Mouse (Mus musculus) C2C12 (cell line): ENCODE measurements around the gene Ifitm6. TPM values are rescaled to one million over a fixed set of nuclear protein-coding genes. Genes with fewer than 3 reads are reported as not detected.
A peak's percentile ranks its signal among the peaks of the same experiment; 100 is the strongest.
"Not testable (repeated sequence)": the region's sequence is repeated elsewhere in the genome, so short reads cannot be mapped to it uniquely, and the experiment has no call there.

Experiments
- H3K27me3 ChIP-seq: one replicate; pipeline ENCODE4 v1.6.1; 2011; ENCODE audit not compliant: control insufficient read depth, insufficient read depth, insufficient read length
- H3K36me3 ChIP-seq: one replicate; pipeline ENCODE4 v1.6.1; 2011; ENCODE audit not compliant: control insufficient read depth, insufficient read depth
- H3K4me3 ChIP-seq: one replicate; pipeline ENCODE4 v1.5.1; 2011; ENCODE audit warnings: mild to moderate bottlenecking, control low read depth; ENCODE audit not compliant: poor library complexity, insufficient read depth, severe bottlenecking
- H3K79me2 ChIP-seq: one replicate; pipeline ENCODE4 v1.6.1; 2011; ENCODE audit not compliant: control insufficient read depth, insufficient read depth
- H3K79me3 ChIP-seq: one replicate; pipeline ENCODE4 v1.6.1; 2011; ENCODE audit warnings: low read depth, control low read depth
- H3ac ChIP-seq: one replicate; pipeline ENCODE3; 2011; ENCODE audit warnings: low read depth; ENCODE audit not compliant: control insufficient read depth, insufficient read length
- CEBPB ChIP-seq: IDR thresholded peaks from one replicate; pipeline ENCODE4 v1.6.1; 2011; ENCODE audit warnings: low read depth, mild to moderate bottlenecking, control low read depth, moderate library complexity
- CTCF ChIP-seq: IDR thresholded peaks from one replicate; pipeline ENCODE4 v1.5.1; 2011; ENCODE audit not compliant: control insufficient read depth, insufficient read depth, insufficient read length
- FOSL1 ChIP-seq: IDR thresholded peaks from one replicate; pipeline ENCODE4 v1.8.0; 2011; ENCODE audit warnings: mild to moderate bottlenecking, low read length; ENCODE audit not compliant: poor library complexity, insufficient read depth, severe bottlenecking
- MAX ChIP-seq: IDR thresholded peaks from one replicate; pipeline ENCODE4 v1.6.1; 2011; ENCODE audit warnings: mild to moderate bottlenecking, control low read depth
- MYOD1 ChIP-seq: IDR thresholded peaks from one replicate; pipeline ENCODE4 v1.6.1; 2011; ENCODE audit warnings: low read depth; ENCODE audit not compliant: control insufficient read depth, insufficient read length
- MYOG ChIP-seq: IDR thresholded peaks from one replicate; pipeline ENCODE4 v1.6.1; 2011; ENCODE audit not compliant: control insufficient read depth, insufficient read length; ENCODE audit errors: extremely low read depth
- USF1 ChIP-seq: IDR thresholded peaks from one replicate; pipeline ENCODE4 v1.6.1; 2011; ENCODE audit warnings: low read depth, mild to moderate bottlenecking, control low read depth, moderate library complexity
- polyA plus RNA-seq: library from polyadenylated mRNA; unstranded; fragments of >200 nt; fragmentation: generic; extraction: Trizol; gene quantifications from one replicate; pipeline ENCODE4 v1.2.1, GENCODE M21; 2012; ENCODE audit warnings: missing spikeins

The Ifitm6 gene
- polyA plus RNA-seq, 1 experiment: 1.3 TPM

- TF ChIP-seq MYOG (no peak), CTCF (no peak), FOSL1 (no peak), CEBPB (no peak), MYOD1 (no peak), USF1 (no peak), MAX (no peak)
Measured at GRCm38 (mm10) chr7:140971479-140972171, 46.1 kb downstream of the Ifitm6 start.

GRCm38 (mm10) chr7:140970931-140971330 is 46.8 kb downstream of the Ifitm6 start:
- Histone ChIP-seq H3K4me3 (no peak overlapping the region), H3K27me3 (no peaks in the 10 kb centered on the region), H3K79me2 (peaks cover 11% of the 10 kb centered on the region), H3K79me3 (peaks cover 2% of the 10 kb centered on the region), H3ac (no peak overlapping the region), H3K36me3 (no peaks in the 10 kb centered on the region)
- no peak for TF ChIP-seq FOSL1
- no peak for TF ChIP-seq MYOG
- TF ChIP-seq MAX: no peak
- TF ChIP-seq CEBPB: no peak

More at GRCm38 (mm10) chr7:140971479-140972171, 46.1 kb downstream of the Ifitm6 start:
- no peak overlapping the region for H3K4me3 ChIP-seq
- no peak overlapping the region for H3ac ChIP-seq
- H3K79me2 ChIP-seq: peaks cover 11% of the 10 kb centered on the region
- no peaks in the 10 kb centered on the region for H3K36me3 ChIP-seq
- peaks cover 2% of the 10 kb centered on the region for H3K79me3 ChIP-seq
- no peaks in the 10 kb centered on the region for H3K27me3 ChIP-seq

DNA sequence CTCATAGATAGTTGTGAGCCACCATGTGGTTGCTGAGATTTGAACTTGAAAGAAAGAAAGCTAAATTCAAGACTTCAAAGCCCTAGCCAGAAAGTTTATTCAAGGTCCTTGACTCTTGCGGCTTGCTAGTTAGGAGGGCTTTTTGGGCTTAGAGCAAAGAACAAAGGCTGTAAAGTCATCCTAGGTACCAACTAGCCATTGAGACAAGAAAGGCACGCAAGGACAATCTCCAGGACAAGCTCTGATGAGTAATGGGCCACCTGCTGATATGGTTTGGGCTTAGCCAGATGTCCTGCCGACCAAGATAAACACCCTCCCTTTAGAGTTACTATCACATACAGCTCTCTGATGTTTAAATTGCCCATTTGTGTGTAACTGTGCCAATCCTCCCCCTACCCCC is 49.0 kb downstream of the Ifitm6 start:
- TF ChIP-seq MYOD1: peak; percentile 5
- not testable (repeated sequence) for H3K79me3 ChIP-seq, H3K36me3 ChIP-seq, H3ac ChIP-seq, H3K4me3 ChIP-seq, H3K27me3 ChIP-seq
- H3K79me2 ChIP-seq: peaks cover 11% of the 10 kb centered on the region

DNA sequence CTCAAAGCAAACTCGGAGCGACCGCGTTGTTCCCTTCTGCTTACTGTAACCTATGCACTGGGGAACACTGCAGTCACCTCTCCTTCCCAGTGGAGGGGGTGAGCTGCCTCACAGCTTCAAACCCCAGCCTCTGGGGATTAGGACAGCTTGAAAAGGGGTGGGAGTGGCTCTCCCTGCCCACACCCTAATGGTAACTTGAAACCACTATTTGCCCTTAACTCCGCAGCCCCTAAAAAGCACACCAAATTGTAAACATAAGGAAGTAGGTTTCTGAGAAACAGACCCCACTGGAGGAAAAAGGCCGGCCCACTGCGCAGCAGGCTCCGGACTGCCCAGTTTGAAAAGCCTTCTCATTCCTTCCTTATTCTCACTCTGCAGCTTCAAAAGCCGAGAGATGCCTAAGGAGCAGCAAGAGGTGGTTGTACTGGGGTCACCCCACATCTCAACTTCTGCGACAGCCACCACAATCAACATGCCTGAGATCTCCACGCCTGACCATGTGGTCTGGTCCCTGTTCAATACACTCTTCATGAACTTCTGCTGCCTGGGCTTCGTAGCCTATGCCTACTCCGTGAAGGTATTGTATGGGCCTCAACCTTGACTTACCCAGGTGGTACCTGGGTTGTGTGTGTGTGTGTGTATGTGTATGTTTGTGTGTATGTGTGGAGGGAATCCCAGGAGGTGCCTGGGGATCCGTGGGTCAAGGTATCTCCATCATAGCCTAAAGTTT is 49.7 kb downstream of the Ifitm6 start:
- TF ChIP-seq CEBPB (no peak), FOSL1 (no peak), CTCF (no peak), MYOG (no peak), MAX (no peak), MYOD1 (no peak), USF1 (no peak)
- Histone ChIP-seq H3ac (no peak overlapping the region), H3K36me3 (no peaks in the 10 kb centered on the region), H3K79me2 (peaks cover 11% of the 10 kb centered on the region), H3K27me3 (no peaks in the 10 kb centered on the region), H3K79me3 (peaks cover 2% of the 10 kb centered on the region), H3K4me3 (no peak overlapping the region)

- Histone ChIP-seq H3K27me3 (no peaks in the 10 kb centered on the region), H3K4me3 (no peak within 1 kb of the TSS), H3ac (no peak within 1 kb of the TSS)
Measured at GRCm38 (mm10) chr7:140966921-140967320, 50.8 kb downstream of the Ifitm6 start, which contains the start of gene Ifitm1. TSS of gene Ifitm1 (plus strand) at chr7:140967221.

More at GRCm38 (mm10) chr7:140966921-140967320, 50.8 kb downstream of the Ifitm6 start, which contains the start of gene Ifitm1:
- no peaks in the 10 kb centered on the region for H3K36me3 ChIP-seq
- H3K79me2 ChIP-seq: peaks cover 11% of the 10 kb centered on the region
- peaks cover 2% of the 10 kb centered on the region for H3K79me3 ChIP-seq
- TF ChIP-seq MYOG (no peak), USF1 (no peak), FOSL1 (no peak), CTCF (no peak), MAX (no peak), CEBPB (no peak), MYOD1 (no peak)

Other genes starting within 250 kb of the Ifitm6 start
- not detected for gene Syce1, start 230.1 kb downstream of the Ifitm6 start, polyA plus RNA-seq
- 0.18 TPM for gene Zfp941, start 195.7 kb downstream of the Ifitm6 start, polyA plus RNA-seq
- not detected for gene Urah, start 182.9 kb downstream of the Ifitm6 start, polyA plus RNA-seq
- gene Scgb1c1, start 172.4 kb downstream of the Ifitm6 start, polyA plus RNA-seq: not detected
- gene Odf3, start 170.1 kb downstream of the Ifitm6 start, polyA plus RNA-seq: 0.02 TPM
- not detected for gene Gm45785, start 161.6 kb downstream of the Ifitm6 start, polyA plus RNA-seq
- 59.3 TPM for gene Ric8a, start 161.0 kb downstream of the Ifitm6 start, polyA plus RNA-seq
- gene Bet1l, start 160.3 kb downstream of the Ifitm6 start, polyA plus RNA-seq: 19.9 TPM
- 211 TPM for gene Psmd13, start 136.0 kb downstream of the Ifitm6 start, polyA plus RNA-seq
- 17.4 TPM for gene Sirt3, start 135.6 kb downstream of the Ifitm6 start, polyA plus RNA-seq
- gene Cox8b, start 117.5 kb downstream of the Ifitm6 start, polyA plus RNA-seq: 0.81 TPM
- 0.01 TPM for gene Nlrp6, start 97.0 kb downstream of the Ifitm6 start, polyA plus RNA-seq
- gene Pgghg, start 76.5 kb downstream of the Ifitm6 start, polyA plus RNA-seq: 12.2 TPM
- 0.44 TPM for gene Ifitm5, start 67.6 kb downstream of the Ifitm6 start, polyA plus RNA-seq
- not detected for gene Gm45717, start 62.0 kb downstream of the Ifitm6 start, polyA plus RNA-seq
- 609 TPM for gene Ifitm2, start 61.9 kb downstream of the Ifitm6 start, polyA plus RNA-seq
- 60.7 TPM for gene Ifitm1, start 50.7 kb downstream of the Ifitm6 start, polyA plus RNA-seq
- 956 TPM for gene Ifitm3, start 7.2 kb downstream of the Ifitm6 start, polyA plus RNA-seq
- not detected for gene Gm17387, start 11.2 kb upstream of the Ifitm6 start, polyA plus RNA-seq
- gene B4galnt4, start 43.2 kb upstream of the Ifitm6 start, polyA plus RNA-seq: 4.0 TPM
- gene Pkp3, start 60.3 kb upstream of the Ifitm6 start, polyA plus RNA-seq: 0.88 TPM
- 13.9 TPM for gene Sigirr, start 82.6 kb upstream of the Ifitm6 start, polyA plus RNA-seq
- not detected for gene Ano9, start 99.9 kb upstream of the Ifitm6 start, polyA plus RNA-seq
- gene Ptdss2, start 104.5 kb upstream of the Ifitm6 start, polyA plus RNA-seq: 20.5 TPM
- gene Rnh1, start 154.9 kb upstream of the Ifitm6 start, polyA plus RNA-seq: 251 TPM
- 181 TPM for gene Hras, start 176.1 kb upstream of the Ifitm6 start, polyA plus RNA-seq
- gene Lrrc56, start 176.2 kb upstream of the Ifitm6 start, polyA plus RNA-seq: 0.32 TPM
- 0.05 TPM for gene Lmntd2, start 196.2 kb upstream of the Ifitm6 start, polyA plus RNA-seq
- 25.2 TPM for gene Rassf7, start 197.9 kb upstream of the Ifitm6 start, polyA plus RNA-seq
- gene Phrf1, start 210.9 kb upstream of the Ifitm6 start, polyA plus RNA-seq: 60.2 TPM
- gene Irf7, start 248.6 kb upstream of the Ifitm6 start, polyA plus RNA-seq: 0.35 TPM